Mouse (Mus musculus): Measurements from ENCODE around the gene Ddx3x. TPM values are rescaled to one million over a fixed set of nuclear protein-coding genes. Genes with fewer than 3 reads are reported as not detected.

Gene Ddx3x
- polyA plus RNA-seq, 1 experiment from 2014 or later = 148 TPM

DNA sequence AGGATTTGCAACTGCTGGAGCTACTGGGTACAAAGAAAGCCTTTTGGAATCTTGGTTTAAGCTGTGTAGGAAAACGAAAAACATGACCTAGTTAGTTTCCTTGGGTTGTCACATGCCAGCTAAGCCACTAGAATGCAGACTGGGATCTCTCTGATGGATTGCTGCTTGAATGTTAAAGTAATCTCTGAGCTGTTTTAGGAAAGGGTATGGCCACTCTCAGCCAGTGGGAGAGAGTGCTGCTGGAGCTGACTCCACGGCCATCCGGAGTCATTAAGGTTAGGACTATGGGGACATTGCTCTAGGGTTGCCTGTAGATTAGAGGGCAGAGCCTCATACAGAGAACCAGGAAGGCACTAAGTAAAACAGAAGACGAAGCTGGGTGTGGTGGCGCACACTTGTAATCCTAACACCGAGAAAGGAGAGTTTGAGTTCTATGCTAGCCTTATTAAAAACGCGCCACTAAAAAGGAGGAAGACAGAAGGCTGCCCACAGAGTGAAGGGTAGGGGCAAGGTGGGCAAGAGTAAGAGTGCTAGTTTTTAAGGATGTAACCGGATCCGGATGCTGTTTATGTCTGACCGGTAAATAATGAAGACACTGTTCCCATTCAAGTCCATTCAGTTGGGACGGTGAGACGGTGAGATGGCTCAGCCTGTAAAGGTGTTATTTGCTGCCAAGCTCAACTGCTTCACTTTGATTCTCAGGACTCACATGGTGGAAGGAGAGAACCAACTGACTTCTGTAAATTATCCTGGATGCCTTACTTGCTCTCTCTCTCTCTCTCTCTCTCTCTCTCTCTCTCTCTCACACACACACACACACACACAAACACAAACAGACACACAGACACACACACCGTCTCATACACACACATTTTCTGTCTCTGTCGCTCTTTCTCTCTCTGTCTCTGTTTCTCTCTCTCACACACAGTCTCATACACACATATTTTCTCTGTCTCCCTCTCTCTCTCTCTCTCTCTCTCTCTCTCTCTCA lies 37.3 kb upstream of the Ddx3x start:
- Histone ChIP-seq H3K36me3 (no peaks in the 10 kb centered on the region), H3K4me3 (peak overlapping the region; percentile 52), H3K4me1 (peaks cover 26% of the 10 kb centered on the region), H3K9me3 (replicated peaks) (no peaks in the 10 kb centered on the region), H3K27me3 (ENCODE audit: low read depth, poor library complexity, severe bottlenecking) (peaks cover 98% of the 10 kb centered on the region), H3K27ac (replicated peaks) (peak overlapping the region; percentile 94)
- 27% methylated on average over 15 of the region's 15 CpGs for WGBS
- DNase-seq (ENCODE audit: low spot score) = peak; percentile 42

- Histone ChIP-seq H3K36me3 (no peaks in the 10 kb centered on the region), H3K9me3 (replicated peaks) (no peaks in the 10 kb centered on the region), H3K4me3 (no peak overlapping the region), H3K27me3 (ENCODE audit: low read depth, poor library complexity, severe bottlenecking) (peaks cover 86% of the 10 kb centered on the region), H3K4me1 (peaks cover 26% of the 10 kb centered on the region), H3K27ac (replicated peaks) (no peak overlapping the region)
- no peak for DNase-seq (ENCODE audit: low spot score)
Observed at GRCm38 (mm10) chrX:13244588-13244987, 36.2 kb upstream of the Ddx3x start.

DNA sequence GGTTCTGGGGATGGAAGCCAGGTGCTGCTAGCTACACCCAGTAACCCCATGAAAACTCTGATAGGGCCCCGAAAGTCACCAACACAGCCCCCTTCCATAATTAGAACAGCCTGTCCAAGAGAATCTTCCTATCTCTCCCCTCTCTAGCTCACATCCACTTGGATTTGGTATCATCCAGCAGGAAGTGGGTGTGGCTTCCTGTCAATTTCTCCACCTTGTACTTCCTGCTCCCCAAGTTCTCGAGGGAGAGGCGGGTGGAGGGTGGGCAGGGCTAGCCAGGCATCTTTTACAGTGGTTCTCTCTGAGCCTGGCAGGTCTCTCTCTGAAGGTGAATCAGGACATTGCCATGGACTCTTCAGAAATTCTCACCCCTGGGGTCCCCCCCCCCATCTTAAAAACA lies 35.7 kb upstream of the Ddx3x start:
- no peaks in the 10 kb centered on the region for H3K36me3 ChIP-seq
- H3K27ac ChIP-seq (replicated peaks) = no peak overlapping the region
- WGBS = 72% methylated on average over 3 of the region's 3 CpGs
- DNase-seq (ENCODE audit: low spot score) = no peak
- no peak overlapping the region for H3K4me3 ChIP-seq
- H3K9me3 ChIP-seq (replicated peaks) = no peaks in the 10 kb centered on the region
- H3K4me1 ChIP-seq = peaks cover 26% of the 10 kb centered on the region
- peaks cover 82% of the 10 kb centered on the region for H3K27me3 ChIP-seq (ENCODE audit: low read depth, poor library complexity, severe bottlenecking)

DNA sequence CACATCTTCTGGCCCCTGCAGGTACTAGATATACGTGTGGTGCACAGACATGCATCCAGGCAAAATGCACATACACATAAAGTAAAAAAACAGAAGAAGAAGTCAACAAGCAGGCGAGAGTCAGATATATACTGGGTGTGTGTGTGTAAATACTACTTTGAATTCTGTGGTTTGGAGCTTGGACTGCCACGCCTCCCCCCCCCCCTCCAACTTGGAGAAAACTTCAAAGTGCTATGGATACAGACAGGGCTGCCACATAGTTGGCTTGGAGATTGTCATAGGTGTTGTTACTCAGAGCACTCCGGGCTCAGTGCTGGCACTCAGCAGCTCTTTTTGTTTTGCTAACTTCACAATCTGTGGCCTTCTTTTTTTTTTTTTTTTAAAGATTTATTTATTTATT lies 29.1 kb upstream of the Ddx3x start:
- 79% methylated on average over 4 of the region's 4 CpGs for WGBS
- Histone ChIP-seq H3K4me3 (no peak overlapping the region), H3K4me1 (no peaks in the 10 kb centered on the region), H3K27me3 (ENCODE audit: low read depth, poor library complexity, severe bottlenecking) (peaks cover 61% of the 10 kb centered on the region), H3K27ac (replicated peaks) (no peak overlapping the region), H3K36me3 (no peaks in the 10 kb centered on the region), H3K9me3 (replicated peaks) (no peaks in the 10 kb centered on the region)
- DNase-seq (ENCODE audit: low spot score) = no peak

DNA sequence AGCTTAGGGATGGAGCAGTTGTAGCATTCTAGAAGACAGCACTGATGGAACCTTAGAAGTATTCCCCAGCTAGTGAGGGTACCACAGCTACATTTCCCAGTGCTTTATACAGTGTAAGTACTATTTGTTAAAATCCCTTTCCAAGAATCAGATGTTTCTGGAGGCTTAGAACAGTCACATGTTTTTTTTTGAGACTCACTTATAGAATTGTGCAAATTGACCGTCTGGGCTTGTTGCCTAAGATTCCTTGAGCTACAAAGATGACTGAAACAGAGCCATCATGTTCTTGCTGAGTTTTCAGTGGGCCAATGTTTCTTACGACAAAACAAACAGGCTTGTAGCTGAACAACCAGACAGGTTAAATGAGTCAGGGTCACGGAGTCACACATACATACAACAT lies 26.5 kb upstream of the Ddx3x start:
- Histone ChIP-seq H3K4me3 (no peak overlapping the region), H3K27me3 (ENCODE audit: low read depth, poor library complexity, severe bottlenecking) (peaks cover 46% of the 10 kb centered on the region), H3K36me3 (no peaks in the 10 kb centered on the region), H3K4me1 (no peaks in the 10 kb centered on the region), H3K27ac (replicated peaks) (no peak overlapping the region), H3K9me3 (replicated peaks) (no peaks in the 10 kb centered on the region)
- DNase-seq (ENCODE audit: low spot score) = no peak
- WGBS = 85% methylated on average over 3 of the region's 3 CpGs

DNA sequence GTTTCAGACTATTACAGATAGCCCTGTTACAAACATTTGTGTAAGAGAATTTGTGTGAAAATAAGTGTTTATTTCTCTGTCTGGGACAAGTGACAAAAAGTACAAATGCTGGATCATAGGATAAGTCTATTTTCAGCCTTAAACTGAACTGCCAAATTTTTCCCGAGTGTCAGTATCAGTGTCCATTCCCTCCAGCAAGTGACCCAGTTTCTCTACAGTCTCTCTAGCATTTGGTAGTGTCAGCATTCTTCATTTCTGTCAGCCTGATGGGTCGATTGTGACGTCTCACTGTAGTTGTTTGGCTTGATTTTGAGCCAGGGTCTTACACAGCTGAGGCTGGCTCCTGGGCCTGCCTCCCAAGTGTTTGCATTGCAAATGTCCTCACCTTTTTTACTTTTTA lies 17.4 kb upstream of the Ddx3x start:
- H3K4me1 ChIP-seq = no peaks in the 10 kb centered on the region
- 85% methylated on average over 3 of the region's 3 CpGs for WGBS
- H3K27me3 ChIP-seq (ENCODE audit: low read depth, poor library complexity, severe bottlenecking) = peaks cover 34% of the 10 kb centered on the region
- DNase-seq (ENCODE audit: low spot score) = no peak
- H3K4me3 ChIP-seq = no peak overlapping the region
- H3K27ac ChIP-seq (replicated peaks) = no peak overlapping the region
- no peaks in the 10 kb centered on the region for H3K9me3 ChIP-seq (replicated peaks)
- H3K36me3 ChIP-seq = no peaks in the 10 kb centered on the region

- no peak for DNase-seq (ENCODE audit: low spot score)
- Histone ChIP-seq H3K9me3 (replicated peaks) (peaks cover 1% of the 10 kb centered on the region; the same call in 1 of the 2 replicates), H3K27ac (replicated peaks) (no peak overlapping the region), H3K4me1 (peaks cover 12% of the 10 kb centered on the region), H3K27me3 (ENCODE audit: low read depth, poor library complexity, severe bottlenecking) (peaks cover 61% of the 10 kb centered on the region), H3K36me3 (no peaks in the 10 kb centered on the region), H3K4me3 (no peak overlapping the region)
- 70% methylated on average over 6 of the region's 6 CpGs for WGBS
Observed at GRCm38 (mm10) chrX:13275519-13276137, 5.1 kb upstream of the Ddx3x start.

DNA sequence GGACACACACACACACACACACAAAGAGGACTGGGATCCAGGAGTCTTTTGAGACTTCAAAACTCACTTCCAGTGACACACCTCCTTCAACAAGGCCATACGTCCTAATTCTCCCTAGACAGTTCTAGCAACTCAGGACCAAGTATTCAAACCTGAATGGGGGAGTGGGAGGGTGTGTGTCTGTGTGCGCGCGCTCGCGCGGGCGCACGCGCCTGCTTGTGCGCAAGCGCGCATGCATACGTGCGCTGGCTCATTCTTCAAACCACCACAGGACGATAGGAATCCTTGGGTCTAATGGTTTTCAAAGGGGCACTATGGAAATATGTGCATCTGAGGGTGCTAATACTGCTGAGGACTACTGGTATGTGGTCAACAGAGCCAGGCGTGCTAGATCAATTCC lies 1.8 kb upstream of the Ddx3x start:
- Histone ChIP-seq H3K4me1 (peaks cover 23% of the 10 kb centered on the region), H3K4me3 (no peak overlapping the region), H3K36me3 (peaks cover 12% of the 10 kb centered on the region), H3K27me3 (ENCODE audit: low read depth, poor library complexity, severe bottlenecking) (peaks cover 38% of the 10 kb centered on the region), H3K9me3 (replicated peaks) (no peaks in the 10 kb centered on the region), H3K27ac (replicated peaks) (peak overlapping the region; percentile 100)
- WGBS = 75% methylated on average over 17 of the region's 17 CpGs
- DNase-seq (ENCODE audit: low spot score) = no peak

- H3K36me3 ChIP-seq = peaks cover 22% of the 10 kb centered on the region
- H3K9me3 ChIP-seq (replicated peaks) = no peaks in the 10 kb centered on the region
- no peak for DNase-seq (ENCODE audit: low spot score)
- H3K27me3 ChIP-seq (ENCODE audit: low read depth, poor library complexity, severe bottlenecking) = peaks cover 30% of the 10 kb centered on the region
- WGBS = 3% methylated on average over 14 of the region's 14 CpGs
- peaks cover 29% of the 10 kb centered on the region for H3K4me1 ChIP-seq
- H3K27ac ChIP-seq (replicated peaks) = peak overlapping the region; percentile 100
- peak overlapping the region; percentile 84 for H3K4me3 ChIP-seq
Observed at GRCm38 (mm10) chrX:13280037-13280408, 747 bp upstream of the Ddx3x start.

- Histone ChIP-seq H3K27ac (replicated peaks) (peak overlapping the region; percentile 100), H3K36me3 (peaks cover 37% of the 10 kb centered on the region), H3K9me3 (replicated peaks) (no peaks in the 10 kb centered on the region), H3K4me3 (peak overlapping the region; percentile 84), H3K27me3 (ENCODE audit: low read depth, poor library complexity, severe bottlenecking) (peaks cover 16% of the 10 kb centered on the region), H3K4me1 (peaks cover 29% of the 10 kb centered on the region)
- WGBS = under 1% methylated on average over 63 of the region's 89 CpGs
- peak; percentile 75 for DNase-seq (ENCODE audit: low spot score)
Observed at GRCm38 (mm10) chrX:13281329-13282088, 739 bp downstream of the Ddx3x start.

- Histone ChIP-seq H3K9me3 (replicated peaks) (no peaks in the 10 kb centered on the region), H3K27me3 (ENCODE audit: low read depth, poor library complexity, severe bottlenecking) (peaks cover 11% of the 10 kb centered on the region), H3K4me1 (peaks cover 29% of the 10 kb centered on the region), H3K27ac (replicated peaks) (peak overlapping the region; percentile 100), H3K36me3 (peaks cover 44% of the 10 kb centered on the region), H3K4me3 (peak overlapping the region; percentile 84)
- no peak for DNase-seq (ENCODE audit: low spot score)
- 15% methylated on average over 16 of the region's 16 CpGs for WGBS
Observed at GRCm38 (mm10) chrX:13282089-13282850, 1.5 kb downstream of the Ddx3x start.

DNA sequence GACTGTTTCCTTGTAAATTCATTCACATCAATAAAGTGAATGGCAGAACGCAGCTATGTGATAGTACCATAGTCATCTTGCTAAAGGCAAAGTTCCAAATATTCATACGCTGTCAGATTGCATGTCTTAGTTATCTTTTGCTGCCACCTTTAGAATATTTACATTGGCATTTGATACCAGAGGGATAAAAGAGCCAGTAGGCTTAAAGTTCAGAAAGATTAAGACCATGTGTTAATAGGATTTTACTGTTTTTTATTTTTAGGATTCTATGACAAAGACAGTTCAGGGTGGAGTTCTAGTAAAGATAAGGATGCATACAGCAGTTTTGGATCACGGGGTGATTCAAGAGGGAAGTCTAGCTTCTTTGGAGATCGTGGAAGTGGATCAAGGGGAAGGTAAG lies 5.0 kb downstream of the Ddx3x start:
- no peaks in the 10 kb centered on the region for H3K9me3 ChIP-seq (replicated peaks)
- H3K27ac ChIP-seq (replicated peaks) = no peak overlapping the region
- DNase-seq (ENCODE audit: low spot score) = no peak
- 92% methylated on average over 4 of the region's 4 CpGs for WGBS
- peaks cover 79% of the 10 kb centered on the region for H3K36me3 ChIP-seq
- peaks cover 18% of the 10 kb centered on the region for H3K4me1 ChIP-seq
- no peaks in the 10 kb centered on the region for H3K27me3 ChIP-seq (ENCODE audit: low read depth, poor library complexity, severe bottlenecking)
- no peak overlapping the region for H3K4me3 ChIP-seq
